Mouse (Mus musculus) testis, postnatal 10 days (tissue): ENCODE data around the gene Flcn.

ENCODE experiments used
- DNase-seq: peaks from one replicate; pipeline ENCODE4 v3.0.0; 2021; ENCODE audit warnings: low spot score

Flcn gene

DNA sequence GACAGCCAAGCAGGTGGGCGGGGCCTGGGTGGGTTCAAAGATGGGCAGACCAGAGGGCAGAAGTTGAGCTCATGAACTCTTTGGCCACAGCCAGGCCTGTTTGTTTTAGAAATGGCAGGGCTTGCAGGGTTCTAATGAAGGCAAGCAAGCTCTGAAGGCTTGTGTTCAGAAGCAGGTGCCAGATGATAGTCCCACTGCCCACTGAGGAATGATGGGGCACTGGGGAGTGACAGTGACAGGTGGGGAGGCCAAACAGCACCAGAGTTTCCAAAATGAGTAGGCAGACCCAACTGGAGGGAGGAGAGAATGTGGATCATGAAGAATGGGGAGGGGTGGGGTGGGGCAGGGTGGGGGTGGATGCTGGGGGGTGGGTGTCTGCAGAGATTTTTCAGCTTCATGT lies 4.6 kb downstream of the Flcn start:
- DNase-seq = no peak

DNA sequence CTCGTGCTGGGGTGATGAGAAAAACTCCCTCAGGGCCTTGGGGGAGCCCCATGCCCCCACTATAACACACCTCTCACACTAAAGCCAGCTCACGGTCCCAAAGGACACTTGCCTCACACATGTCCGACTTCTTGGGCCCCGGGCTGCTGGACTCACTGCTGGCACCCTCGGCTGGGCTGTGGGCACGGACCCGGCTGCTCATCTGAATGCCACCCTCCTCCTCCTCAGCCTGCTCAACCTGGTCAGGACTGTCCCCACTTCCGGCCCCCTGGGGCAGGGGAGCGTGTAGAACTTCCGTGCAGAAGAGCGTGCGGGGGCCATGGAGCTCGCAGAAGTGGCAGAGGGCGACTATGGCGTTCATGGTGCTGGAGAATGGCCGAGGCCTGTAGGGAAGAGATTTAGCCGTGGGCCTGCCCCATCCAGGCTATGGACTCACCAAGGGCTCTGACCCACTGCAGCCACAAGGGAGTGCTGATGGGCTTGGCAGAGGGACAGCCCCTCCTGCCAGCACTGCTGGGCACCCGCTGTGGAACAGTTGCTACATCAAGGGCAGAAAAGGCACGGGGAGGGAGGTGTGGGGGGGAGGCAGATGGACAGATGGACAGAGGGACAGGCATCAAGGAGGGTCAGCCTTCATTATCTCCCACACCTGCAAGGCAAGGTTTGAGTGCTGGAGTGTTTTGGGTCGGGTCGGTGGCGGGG lies 5.3 kb downstream of the Flcn start:
- no peak for DNase-seq

DNA sequence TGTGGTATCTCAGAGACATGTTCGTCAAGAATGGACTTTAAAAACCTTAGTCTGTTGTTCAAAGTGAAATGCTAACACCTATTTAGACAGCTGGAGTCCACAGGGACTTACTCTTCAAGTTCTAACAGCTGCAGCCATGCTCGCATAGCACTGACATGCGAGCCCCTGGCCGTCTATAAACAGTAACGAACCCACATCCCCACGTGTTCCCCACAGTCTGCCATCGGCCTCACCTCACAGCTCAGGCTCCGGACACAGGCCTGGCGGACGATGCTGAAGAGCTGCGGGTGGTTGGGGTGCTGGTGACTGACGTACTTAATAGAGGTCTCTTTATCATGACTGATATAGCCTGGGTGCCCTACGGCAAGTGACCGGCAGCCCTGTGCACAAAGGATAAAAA lies 6.3 kb downstream of the Flcn start:
- DNase-seq = no peak

DNA sequence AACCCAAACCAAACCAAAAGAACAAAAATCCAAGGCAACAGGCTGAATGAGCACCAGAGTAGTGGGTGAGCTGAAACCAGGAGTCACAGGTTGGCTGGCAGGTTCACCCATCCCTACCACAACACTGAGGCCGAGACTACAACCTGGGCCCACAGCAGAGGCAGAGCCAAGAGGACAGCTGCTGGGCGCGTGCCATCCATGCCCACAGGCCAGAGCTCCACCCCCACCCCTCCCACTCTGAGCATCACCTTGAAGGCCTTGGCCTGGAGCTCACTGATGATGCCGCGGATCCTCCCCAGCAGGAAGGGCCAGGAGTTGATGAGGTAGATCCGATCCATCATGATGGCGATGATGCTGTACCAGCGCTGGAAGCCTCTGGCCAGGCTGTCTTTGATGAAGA lies 7.9 kb downstream of the Flcn start:
- DNase-seq = no peak

DNA sequence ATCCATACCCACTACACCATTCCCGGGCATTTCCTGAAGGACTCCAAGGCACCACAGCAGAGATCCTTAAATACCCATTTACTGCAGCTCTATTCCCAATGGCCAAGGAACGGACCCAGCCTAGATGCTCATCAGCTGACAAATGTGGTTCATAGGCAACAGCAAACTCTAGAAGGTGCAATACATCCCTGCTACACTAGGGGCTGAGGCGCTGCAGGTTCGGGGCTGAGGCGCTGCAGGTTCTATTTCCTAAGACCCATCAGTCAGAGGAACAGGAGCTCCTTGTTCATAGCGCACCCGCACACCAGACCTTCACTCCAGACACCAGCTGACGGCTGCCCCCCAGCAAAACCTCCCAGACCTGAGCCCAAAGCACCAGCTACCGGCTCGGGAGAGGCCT lies 9.4 kb downstream of the Flcn start:
- DNase-seq = no peak

DNA sequence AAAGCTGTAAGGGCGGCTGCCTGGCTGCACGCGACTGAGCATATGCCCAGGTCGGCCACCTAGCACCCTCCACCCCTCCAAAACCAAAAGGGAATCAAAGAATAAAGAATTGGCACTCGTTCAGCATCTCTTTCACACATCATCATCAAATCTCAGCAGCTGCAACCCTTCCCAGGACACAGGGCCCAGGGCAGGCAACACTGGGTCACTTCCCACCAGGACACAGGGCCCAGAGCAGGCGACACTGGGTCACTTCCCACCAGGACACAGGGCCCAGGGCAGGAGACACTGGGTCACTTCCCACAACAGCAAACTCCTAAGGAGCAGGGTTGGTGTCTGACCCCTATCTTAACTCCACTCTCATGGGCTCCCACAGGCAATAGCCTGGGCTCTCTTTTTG lies 16.4 kb downstream of the Flcn start:
- DNase-seq = no peak

DNA sequence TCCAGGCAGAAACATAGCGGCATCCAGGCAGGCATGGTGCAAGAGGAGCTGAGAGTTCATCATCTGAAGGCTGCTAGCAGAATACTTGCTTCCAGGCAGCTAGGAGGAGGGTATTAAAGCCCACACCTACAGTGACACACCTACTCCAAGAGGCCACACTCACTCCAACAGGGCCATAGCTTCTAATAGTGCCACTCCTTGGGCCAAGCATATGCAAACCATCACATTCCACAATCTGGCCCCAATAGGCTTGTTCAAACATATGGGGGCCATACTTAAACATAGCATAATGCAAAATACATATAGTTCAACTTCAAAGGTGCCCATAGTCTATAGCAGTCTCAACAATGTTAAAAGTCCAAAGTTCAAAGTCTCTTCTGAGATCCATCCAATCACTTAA lies 20.5 kb downstream of the Flcn start:
- no peak for DNase-seq

DNA sequence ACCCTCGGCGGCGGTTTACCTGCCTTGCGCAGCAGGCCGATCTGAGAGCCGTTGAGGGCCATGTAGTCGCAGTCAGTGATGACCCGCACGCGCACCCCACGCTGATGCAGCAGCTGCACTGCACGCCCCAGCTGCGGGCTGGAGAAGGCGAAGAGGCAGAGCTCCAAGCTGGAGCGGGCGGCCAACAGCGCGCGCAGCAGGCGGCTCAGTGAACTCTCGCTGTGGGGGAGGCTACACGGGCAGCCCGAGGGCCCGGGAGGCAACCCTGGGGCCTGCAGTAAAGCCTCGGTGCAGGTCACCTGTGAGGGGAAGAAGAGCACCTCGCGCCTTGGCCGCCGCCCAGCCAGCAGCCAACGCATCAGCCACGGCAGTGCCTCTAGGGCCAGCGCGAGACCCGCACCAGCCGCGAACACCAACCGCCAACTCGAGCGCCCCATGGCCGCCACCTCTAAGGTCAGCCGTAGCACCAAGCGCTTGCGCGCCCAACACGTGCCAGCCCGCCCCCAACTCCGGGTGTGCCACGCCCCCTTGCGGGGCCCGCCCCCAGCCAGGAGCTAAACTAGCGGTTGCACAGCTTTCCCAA lies 22.5 kb downstream of the Flcn start, which contains the start of gene Pld6:
Gene Pld6 (minus strand): TSS at position 447 of the 583 bp plus-strand sequence.
- peak; percentile 85 for DNase-seq

DNA sequence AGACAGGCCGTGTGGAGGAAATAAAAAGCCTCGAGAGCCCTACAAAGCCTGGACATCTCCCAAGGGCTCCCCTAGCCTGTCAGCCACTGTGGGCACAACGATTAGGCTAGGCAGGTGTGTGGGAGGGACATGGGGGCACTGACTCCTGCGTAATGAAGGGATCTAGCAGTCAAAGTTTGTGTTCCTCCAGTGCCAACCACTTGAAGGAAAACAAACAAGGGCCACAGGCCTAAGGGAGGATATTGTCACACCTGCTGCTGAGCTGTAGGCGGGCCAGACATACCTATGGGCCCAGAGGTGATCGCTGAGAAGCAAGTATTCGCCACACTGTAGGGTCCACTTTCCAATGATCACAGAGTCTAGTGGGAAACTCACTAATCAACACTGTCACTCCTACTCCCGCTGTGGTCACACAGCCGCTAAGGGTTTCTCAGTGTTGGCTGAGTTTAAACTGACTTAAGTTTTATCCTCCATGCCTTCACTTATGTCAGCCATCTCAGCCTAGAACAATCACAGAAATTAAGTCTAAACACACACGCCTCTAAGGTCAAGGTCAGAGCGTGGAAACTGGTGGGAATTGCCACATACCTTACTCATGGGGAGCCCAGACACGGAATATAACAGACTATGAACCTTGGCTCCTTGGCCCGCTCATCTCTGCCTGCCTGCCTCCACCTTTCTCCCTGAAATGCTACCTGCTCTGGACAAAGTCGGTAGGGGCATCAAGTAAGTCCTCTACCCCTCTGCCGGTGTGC lies 23.2 kb downstream of the Flcn start:
- DNase-seq = no peak

DNA sequence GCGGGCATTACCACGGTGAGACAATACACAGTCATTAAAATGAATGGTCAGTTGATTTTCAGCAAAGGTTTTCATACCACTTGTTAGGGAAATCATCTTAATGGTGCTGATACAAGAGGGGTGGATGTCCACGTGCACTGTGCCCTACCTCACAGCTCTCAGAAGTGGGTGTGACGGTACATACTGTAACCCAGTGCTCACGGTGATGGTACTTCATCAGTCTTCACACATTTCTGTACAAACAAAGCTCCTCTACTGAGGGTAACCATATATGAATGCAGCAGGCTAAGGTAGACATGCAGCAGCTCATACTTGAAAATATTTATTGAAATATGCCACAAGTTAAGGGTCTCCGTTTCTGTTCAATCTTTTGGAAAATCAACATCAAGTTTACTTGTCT lies 26.2 kb downstream of the Flcn start:
- no peak for DNase-seq

DNA sequence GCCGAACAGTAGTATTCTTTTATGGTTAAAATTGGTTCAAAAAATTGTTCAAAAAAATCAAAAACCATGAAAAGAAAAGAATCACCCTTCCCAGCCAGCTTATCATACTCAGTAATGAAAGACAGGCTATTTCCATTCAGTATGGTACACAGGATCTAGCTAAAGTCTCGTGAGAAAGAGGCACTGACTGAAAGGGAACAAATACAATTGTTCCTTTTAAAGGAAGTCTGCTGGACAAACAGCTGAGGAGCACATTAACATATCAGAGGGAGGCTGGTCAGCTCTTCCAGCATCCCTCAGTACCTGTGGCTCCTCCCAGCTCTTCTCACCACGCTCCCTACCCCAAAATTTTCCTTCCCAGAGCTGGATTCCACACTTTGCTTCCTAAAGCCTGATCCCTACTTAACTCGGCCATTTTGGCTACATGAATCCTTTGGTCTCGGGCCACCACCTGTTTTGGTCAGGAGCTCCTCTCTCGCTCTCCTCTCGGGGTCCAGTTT lies 27.7 kb downstream of the Flcn start:
- no peak for DNase-seq

DNA sequence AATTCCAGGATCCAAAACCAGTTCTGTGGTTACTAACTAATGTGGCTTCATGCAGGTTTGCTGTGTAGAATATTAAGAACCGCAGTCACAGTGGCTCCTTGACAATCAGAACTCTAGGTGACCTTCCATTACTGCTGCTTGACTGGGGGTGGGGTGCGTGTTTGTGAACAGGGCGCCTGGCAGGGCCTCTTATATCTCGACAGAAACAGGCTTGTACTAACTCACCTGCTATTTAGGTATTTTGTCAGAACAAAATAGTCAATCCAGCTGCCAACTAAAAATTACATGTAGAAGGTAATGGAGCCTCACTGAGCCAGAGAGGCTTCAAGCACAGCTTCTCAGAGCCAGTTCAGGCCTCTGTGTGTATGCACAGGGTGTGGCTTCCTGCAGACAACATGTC lies 29.6 kb downstream of the Flcn start:
- DNase-seq = no peak

DNA sequence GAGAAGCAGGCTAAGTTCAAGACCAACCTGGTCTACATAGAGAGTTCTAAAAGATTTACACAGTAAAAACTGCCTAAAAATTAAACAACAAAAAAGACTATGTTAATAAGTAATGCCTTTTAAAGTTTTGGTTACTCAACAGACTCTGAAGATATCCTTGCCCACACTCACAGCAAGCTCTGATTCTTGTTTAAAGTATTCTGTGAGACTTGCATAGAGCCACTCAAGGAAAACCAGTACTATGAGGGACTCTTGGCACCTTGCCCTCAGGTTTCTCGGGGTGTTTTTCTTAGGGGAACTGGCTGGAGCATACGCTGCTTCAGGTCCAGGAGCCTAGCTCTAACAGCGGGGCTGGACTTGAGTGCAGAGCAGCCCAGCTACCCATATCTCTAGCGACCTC lies 30.4 kb downstream of the Flcn start:
- DNase-seq = no peak

DNA sequence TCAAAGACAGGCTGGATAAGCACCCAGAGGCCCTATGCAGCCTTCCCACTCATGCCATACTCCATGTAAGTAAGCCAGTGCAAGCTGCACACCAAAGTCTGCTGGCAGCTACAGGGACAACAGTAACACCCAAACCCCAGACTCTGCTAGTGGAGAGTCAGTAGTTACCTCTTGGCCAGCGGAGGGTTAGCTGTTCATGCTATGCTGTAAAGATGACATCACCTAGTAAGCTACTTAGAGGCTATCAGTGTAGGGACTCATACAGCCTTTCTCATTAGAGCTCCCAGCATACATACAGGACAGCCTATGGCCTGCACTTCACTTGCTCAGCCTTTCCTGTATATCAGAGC lies 31.0 kb downstream of the Flcn start:
- DNase-seq = no peak

DNA sequence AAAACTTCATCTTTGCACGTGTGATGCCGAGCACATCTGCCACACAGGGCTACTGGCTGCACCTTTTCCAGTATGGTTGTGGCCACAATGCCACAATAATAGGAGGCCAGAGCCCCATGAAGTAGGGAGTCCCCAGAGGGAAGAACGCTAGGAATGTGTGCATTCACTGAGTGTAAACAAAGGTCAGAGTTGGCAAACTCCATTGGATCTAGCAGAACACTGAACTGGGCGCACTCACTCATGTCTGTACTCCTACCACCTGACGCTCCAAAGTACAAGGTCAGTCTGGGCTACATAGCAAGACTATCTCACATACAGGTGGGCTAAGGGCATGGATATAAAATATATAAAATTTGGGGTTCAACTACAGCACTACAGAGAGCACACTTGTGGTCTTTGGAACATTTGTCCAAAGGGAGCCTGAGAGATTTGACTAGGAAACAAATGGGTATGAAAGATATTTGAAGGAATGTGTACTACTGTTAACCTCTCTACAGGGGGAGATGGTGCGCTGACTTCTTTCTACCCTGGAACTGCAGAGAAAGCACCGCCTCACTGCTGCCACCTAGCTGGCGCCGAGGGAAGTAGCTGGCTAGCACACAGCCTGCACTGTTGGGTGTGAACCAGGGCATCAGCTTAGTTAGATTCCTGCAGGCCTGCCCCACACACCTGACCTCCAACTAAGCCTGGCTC lies 31.5 kb downstream of the Flcn start:
- DNase-seq = peak; percentile 87

DNA sequence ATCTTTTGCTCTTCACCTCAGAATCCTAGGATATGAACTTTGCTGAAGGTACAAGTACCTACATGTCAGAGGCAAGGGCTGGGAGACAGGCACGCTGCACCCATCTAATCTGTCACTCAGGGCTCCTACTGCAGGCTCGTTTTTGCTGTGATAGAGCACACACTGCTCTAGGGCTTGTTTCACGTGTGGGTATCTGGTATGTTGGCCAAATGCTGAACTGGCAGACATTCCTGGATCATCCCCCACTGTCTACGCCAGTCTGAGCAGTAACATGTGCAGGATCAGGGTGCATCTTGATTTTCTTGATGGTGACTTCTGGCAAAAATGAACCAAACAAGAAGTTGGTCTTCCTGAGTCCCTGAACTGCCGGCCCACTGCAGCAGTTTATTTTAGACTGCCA lies 32.6 kb downstream of the Flcn start:
- DNase-seq = no peak

DNA sequence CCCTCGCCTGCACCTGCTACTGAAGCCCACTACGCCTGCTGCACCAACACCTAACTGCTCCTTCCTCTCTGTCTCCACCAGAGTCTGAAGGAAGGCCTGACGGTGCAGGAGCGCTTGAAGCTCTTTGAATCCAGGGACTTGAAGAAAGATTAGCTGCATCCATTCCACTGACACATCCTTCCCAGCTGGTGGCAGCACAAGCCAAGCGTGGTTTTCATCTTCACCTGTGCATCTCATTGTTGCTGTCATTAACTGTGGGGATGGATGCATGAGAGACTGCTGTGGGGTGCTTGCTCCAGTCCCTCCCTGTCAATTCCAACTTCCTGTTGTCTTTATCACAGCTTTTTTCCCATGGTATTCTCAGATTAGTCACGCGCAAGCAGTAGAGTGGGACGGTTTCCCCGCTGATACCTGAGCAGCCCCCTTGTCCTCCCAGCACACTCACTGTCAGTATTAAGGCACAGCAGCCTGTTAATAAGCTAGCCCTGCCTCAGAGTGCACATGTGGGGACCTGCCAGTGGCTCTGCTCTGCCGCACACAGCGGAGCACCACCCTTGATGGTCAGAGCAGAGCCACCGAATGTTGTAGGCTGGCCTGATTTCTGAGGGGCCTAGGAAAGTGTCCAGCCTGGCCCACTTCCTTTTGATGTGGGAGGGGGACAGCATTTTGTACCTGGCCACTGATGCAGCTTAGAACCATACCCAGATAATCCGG lies 34.2 kb downstream of the Flcn start:
- no peak for DNase-seq

DNA sequence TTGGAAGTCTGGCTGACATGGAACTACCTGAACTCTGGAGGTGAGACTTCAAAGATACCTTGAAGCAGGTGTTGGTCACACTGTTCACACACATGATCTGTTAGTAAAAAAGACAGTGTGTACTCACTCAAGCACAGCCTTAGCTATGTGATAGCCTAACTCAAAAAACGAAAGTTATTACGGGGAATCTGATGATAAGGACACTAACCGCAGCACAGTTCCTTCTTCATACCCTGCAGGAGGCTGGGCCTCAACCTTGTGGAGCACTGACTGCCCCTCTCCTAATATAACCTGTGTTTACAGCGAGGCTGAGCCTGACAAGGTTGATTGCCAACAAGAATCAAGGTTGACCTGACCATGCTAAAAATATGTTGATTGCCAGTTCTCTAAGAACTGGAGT lies 35.3 kb downstream of the Flcn start:
- DNase-seq = no peak

DNA sequence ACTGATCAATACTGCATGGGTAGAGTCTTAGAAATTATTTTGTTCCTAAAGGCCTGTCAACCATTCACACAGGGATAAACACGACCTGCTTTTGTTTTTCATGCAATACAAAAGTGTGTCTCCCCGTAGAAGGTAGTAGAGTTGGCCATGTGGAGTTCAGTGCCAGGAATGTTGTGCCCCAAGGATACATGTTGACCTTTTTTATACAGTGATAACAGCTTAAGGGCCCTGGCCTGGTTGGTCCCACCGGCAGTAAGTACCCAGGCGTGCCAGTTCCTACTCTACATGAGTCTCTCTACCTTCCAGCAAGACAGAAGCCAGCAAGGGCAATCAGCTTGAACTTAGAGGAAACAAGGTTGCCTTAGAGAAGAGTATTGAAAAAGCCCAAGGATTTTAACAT lies 36.9 kb downstream of the Flcn start:
- DNase-seq = no peak

DNA sequence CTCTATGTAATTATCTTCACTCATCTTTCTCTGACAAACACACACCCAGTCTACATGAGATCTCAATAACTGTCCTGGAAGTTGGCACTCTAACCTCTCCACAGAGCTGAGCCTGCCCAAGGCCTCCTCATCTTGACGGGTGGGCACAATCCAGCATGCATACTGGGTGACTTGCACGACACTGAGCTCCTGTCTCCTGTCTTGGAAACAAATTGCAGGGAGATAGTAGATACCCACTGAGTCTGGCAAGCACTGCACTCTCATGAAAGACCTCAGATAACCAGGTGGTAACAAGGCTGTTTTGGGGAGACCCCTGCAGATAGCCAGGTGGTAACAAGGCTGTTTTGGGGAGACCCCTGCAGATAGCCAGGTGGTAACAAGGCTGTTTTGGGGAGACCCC lies 37.5 kb downstream of the Flcn start:
- no peak for DNase-seq

DNA sequence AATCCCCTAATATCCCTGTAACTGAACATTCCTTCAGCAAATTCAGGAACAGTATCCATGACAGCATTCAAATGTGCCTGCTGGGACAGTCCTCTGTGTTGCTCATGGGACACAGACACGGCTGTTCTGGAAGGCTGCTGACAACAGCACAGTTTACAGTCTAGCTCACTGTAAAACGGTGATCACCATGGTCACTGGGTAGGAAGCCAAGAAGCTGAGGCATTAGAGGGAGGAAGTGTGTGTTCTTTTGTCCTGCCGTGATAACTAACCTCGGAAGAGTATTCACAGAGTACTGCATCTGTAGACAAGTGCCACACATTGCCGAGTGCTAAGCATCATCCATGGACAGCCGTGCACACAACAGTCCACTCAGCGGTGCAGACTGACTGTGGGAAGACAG lies 39.1 kb downstream of the Flcn start:
- no peak for DNase-seq

DNA sequence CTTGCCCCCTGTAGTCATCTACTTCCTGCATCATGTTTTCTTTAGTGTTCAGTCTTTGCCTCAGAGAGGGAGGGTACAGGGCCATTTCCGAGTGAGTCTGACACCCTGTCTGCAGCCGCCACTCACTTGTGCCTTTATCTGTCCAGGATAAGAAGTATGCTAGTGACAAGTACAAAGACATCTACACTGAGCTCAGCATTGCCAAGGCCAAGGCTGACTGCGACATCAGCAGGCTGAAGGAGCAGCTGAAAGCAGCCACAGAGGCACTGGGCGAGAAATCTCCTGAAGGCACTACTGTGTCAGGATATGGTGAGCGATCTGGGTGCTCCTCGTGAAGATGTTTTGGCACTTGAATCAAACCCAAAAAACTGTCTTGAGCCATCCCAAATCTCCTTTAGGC lies 40.1 kb downstream of the Flcn start:
- DNase-seq = no peak
